Mouse (Mus musculus): ENCODE data around the gene Fndc3a. TPM values are rescaled to one million over a fixed set of nuclear protein-coding genes. Genes with fewer than 3 reads are reported as not detected.

The Fndc3a gene
- polyA plus RNA-seq, 1 experiment from 2014 or later: 38.0 TPM

DNA sequence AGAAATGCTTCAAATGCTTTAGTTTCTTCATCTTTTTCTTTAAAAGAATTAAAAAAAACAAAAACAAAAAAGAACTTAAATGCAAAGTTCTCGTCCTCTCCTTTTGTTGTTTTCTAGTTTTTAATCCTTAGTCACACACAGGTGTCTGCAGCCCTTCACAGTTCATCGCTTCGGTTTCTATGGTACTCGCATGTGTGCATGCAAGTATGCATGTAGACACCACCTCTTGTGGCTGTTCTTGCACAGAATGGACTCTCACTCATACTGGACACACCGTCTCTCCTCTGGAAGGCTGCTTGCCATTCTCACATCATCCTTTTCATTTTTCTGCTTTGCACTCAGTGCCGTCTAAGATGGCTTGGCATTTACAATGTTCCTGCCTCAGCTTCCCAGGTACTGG is 126.8 kb downstream of the Fndc3a start:
- DNase-seq (ENCODE audit: low spot score): peak; percentile 32

DNA sequence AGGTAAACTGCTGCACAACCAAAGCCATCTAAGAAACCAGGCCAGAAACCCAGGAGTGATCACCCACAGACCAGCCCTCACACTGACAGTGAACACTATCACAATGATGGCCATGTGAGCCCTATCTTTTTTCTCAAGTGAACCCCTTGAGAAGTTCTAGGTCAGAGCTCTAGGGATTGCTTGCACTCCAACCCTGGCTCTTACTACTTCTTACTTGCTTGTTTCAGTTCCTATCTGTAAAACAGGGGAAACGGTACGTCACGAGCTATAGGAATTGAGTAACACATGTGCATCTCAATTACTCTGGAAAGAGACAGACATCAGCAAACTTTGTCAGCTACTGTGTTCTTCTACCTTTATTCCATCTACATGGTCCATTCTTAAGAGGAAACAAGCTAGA is 128.8 kb downstream of the Fndc3a start:
- Histone ChIP-seq H3K27me3 (ENCODE audit: low read depth, poor library complexity, severe bottlenecking) (no peaks in the 10 kb centered on the region), H3K27ac (replicated peaks) (no peak overlapping the region), H3K36me3 (peaks cover 45% of the 10 kb centered on the region), H3K4me3 (no peak overlapping the region), H3K4me1 (peaks cover 12% of the 10 kb centered on the region), H3K9me3 (replicated peaks) (no peaks in the 10 kb centered on the region)
- WGBS: 95% methylated on average over 3 of the region's 3 CpGs
- DNase-seq (ENCODE audit: low spot score): no peak

More for the DNA sequence above, 126.8 kb downstream of the Fndc3a start:
- Histone ChIP-seq H3K36me3 (peaks cover 50% of the 10 kb centered on the region), H3K4me3 (no peak overlapping the region), H3K27me3 (ENCODE audit: low read depth, poor library complexity, severe bottlenecking) (no peaks in the 10 kb centered on the region), H3K4me1 (peaks cover 12% of the 10 kb centered on the region), H3K9me3 (replicated peaks) (no peaks in the 10 kb centered on the region), H3K27ac (replicated peaks) (no peak overlapping the region)
- 45% methylated on average over 6 of the region's 6 CpGs for WGBS

DNA sequence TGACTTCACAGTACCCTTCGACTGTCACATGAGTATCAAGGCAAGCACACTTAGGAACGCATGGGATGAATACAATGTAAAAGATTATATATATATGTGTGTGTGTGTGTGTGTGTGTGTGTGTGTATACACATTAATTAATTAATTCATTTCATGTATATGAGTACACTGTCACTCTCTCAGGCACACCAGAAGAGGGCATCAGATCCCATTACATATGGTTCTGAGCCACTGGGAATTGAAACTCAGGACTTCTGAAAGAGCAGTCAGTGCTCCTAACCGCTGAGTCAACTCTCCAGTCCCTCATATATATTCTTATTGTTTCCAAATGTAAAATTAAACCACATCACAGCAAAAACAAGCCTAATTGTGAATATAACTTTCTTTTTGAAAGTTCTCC is 133.5 kb downstream of the Fndc3a start:
- Histone ChIP-seq H3K27ac (replicated peaks) (no peak overlapping the region), H3K36me3 (peaks cover 74% of the 10 kb centered on the region), H3K4me3 (no peak overlapping the region), H3K4me1 (no peaks in the 10 kb centered on the region), H3K27me3 (ENCODE audit: low read depth, poor library complexity, severe bottlenecking) (no peaks in the 10 kb centered on the region), H3K9me3 (replicated peaks) (no peaks in the 10 kb centered on the region)
- WGBS: 88% methylated on average over 3 of the region's 3 CpGs
- no peak for DNase-seq (ENCODE audit: low spot score)

- DNase-seq (ENCODE audit: low spot score): no peak
- H3K9me3 ChIP-seq (replicated peaks): no peaks in the 10 kb centered on the region
- H3K27ac ChIP-seq (replicated peaks): no peak overlapping the region
- no peak overlapping the region for H3K4me3 ChIP-seq
- 94% methylated on average over 1 of the region's 1 CpGs for WGBS
- no peaks in the 10 kb centered on the region for H3K4me1 ChIP-seq
- H3K36me3 ChIP-seq: peaks cover 86% of the 10 kb centered on the region
- no peaks in the 10 kb centered on the region for H3K27me3 ChIP-seq (ENCODE audit: low read depth, poor library complexity, severe bottlenecking)
These were observed 145.9 kb downstream of the Fndc3a start for GRCm38 (mm10) chr14:72563941-72564340.

GRCm38 (mm10) chr14:72558795-72559194 is 151.0 kb downstream of the Fndc3a start:
- H3K4me1 ChIP-seq: no peaks in the 10 kb centered on the region
- no peaks in the 10 kb centered on the region for H3K9me3 ChIP-seq (replicated peaks)
- no peak overlapping the region for H3K27ac ChIP-seq (replicated peaks)
- DNase-seq (ENCODE audit: low spot score): no peak
- 93% methylated on average over 5 of the region's 5 CpGs for WGBS
- no peaks in the 10 kb centered on the region for H3K27me3 ChIP-seq (ENCODE audit: low read depth, poor library complexity, severe bottlenecking)
- no peak overlapping the region for H3K4me3 ChIP-seq
- H3K36me3 ChIP-seq: peaks cover 85% of the 10 kb centered on the region

DNA sequence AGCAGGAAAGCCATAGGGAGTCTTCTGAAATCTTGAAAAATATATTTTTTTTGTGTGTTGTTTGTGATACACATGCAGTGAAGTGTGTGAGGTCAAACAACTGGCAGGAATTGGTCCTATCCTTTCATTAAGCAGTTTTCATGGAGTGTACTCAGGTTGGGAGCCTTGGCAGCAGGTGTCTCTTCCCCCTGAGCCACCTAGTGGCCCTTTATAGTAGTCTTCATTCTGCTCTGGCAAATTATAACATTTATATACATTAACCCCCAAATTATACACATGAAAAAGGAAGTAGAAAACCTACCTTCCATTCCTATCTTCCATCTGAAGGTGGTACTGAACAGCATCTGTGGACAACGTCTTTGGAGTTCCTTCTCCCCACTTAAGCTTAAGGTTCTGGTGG is 154.0 kb downstream of the Fndc3a start:
- Histone ChIP-seq H3K27me3 (ENCODE audit: low read depth, poor library complexity, severe bottlenecking) (no peaks in the 10 kb centered on the region), H3K27ac (replicated peaks) (no peak overlapping the region), H3K4me3 (no peak overlapping the region), H3K9me3 (replicated peaks) (no peaks in the 10 kb centered on the region), H3K36me3 (peaks cover 93% of the 10 kb centered on the region), H3K4me1 (no peaks in the 10 kb centered on the region)
- no peak for DNase-seq (ENCODE audit: low spot score)
- 90% methylated on average over 1 of the region's 1 CpGs for WGBS

- no peak overlapping the region for H3K4me3 ChIP-seq
- no peak for DNase-seq (ENCODE audit: low spot score)
- H3K4me1 ChIP-seq: peaks cover 13% of the 10 kb centered on the region
- peaks cover 23% of the 10 kb centered on the region for H3K27me3 ChIP-seq (ENCODE audit: low read depth, poor library complexity, severe bottlenecking)
- H3K36me3 ChIP-seq: peaks cover 31% of the 10 kb centered on the region
- no peaks in the 10 kb centered on the region for H3K9me3 ChIP-seq (replicated peaks)
- H3K27ac ChIP-seq (replicated peaks): no peak overlapping the region
- 94% methylated on average over 5 of the region's 5 CpGs for WGBS
These were observed 173.3 kb downstream of the Fndc3a start for GRCm38 (mm10) chr14:72536392-72537017.

GRCm38 (mm10) chr14:72533862-72534261 is 175.9 kb downstream of the Fndc3a start:
- H3K4me3 ChIP-seq: no peak overlapping the region
- DNase-seq (ENCODE audit: low spot score): no peak
- H3K9me3 ChIP-seq (replicated peaks): no peaks in the 10 kb centered on the region
- no peak overlapping the region for H3K27ac ChIP-seq (replicated peaks)
- H3K27me3 ChIP-seq (ENCODE audit: low read depth, poor library complexity, severe bottlenecking): peaks cover 40% of the 10 kb centered on the region
- H3K4me1 ChIP-seq: peaks cover 13% of the 10 kb centered on the region
- H3K36me3 ChIP-seq: peaks cover 5% of the 10 kb centered on the region
- WGBS: 84% methylated on average over 7 of the region's 7 CpGs

GRCm38 (mm10) chr14:72532028-72532917 is 177.5 kb downstream of the Fndc3a start:
- H3K4me1 ChIP-seq: peaks cover 13% of the 10 kb centered on the region
- no peak overlapping the region for H3K27ac ChIP-seq (replicated peaks)
- H3K9me3 ChIP-seq (replicated peaks): no peaks in the 10 kb centered on the region
- H3K27me3 ChIP-seq (ENCODE audit: low read depth, poor library complexity, severe bottlenecking): peaks cover 40% of the 10 kb centered on the region
- peak; percentile 58 for DNase-seq (ENCODE audit: low spot score)
- 6% methylated on average over 54 of the region's 54 CpGs for WGBS
- 0 out of 2 replicates have a peak, but pooled peaks cover 3% of the 10 kb centered on the region for H3K36me3 ChIP-seq
- peak overlapping the region; percentile 63 for H3K4me3 ChIP-seq

GRCm38 (mm10) chr14:72527126-72527525 is 182.7 kb downstream of the Fndc3a start:
- 79% methylated on average over 1 of the region's 1 CpGs for WGBS
- H3K4me3 ChIP-seq: no peak overlapping the region
- no peak overlapping the region for H3K27ac ChIP-seq (replicated peaks)
- H3K27me3 ChIP-seq (ENCODE audit: low read depth, poor library complexity, severe bottlenecking): peaks cover 23% of the 10 kb centered on the region
- H3K9me3 ChIP-seq (replicated peaks): no peaks in the 10 kb centered on the region
- H3K36me3 ChIP-seq: no peaks in the 10 kb centered on the region
- peaks cover 6% of the 10 kb centered on the region for H3K4me1 ChIP-seq
- DNase-seq (ENCODE audit: low spot score): no peak

DNA sequence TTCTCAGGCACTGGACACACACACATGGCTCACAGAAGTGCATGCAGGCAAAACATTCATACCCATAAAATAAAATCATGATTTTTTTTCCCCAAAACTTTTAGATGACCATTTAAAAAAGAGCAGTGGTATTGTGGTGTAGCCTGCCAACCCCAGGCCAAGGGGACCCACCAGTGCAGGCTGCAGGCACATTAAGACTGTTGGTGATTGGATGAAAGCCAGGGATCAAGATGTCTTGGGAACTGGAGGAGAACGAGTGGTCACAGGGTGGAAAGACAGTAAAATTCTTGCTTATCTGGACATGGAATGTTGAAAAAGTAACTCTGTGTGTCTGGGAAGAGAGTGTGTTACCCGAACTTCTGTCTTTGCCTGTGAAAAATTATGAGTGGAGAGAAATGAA is 190.2 kb downstream of the Fndc3a start:
- Histone ChIP-seq H3K4me1 (no peaks in the 10 kb centered on the region), H3K4me3 (no peak overlapping the region), H3K27me3 (ENCODE audit: low read depth, poor library complexity, severe bottlenecking) (no peaks in the 10 kb centered on the region), H3K36me3 (no peaks in the 10 kb centered on the region), H3K9me3 (replicated peaks) (no peaks in the 10 kb centered on the region), H3K27ac (replicated peaks) (no peak overlapping the region)
- 77% methylated on average over 2 of the region's 2 CpGs for WGBS
- no peak for DNase-seq (ENCODE audit: low spot score)

DNA sequence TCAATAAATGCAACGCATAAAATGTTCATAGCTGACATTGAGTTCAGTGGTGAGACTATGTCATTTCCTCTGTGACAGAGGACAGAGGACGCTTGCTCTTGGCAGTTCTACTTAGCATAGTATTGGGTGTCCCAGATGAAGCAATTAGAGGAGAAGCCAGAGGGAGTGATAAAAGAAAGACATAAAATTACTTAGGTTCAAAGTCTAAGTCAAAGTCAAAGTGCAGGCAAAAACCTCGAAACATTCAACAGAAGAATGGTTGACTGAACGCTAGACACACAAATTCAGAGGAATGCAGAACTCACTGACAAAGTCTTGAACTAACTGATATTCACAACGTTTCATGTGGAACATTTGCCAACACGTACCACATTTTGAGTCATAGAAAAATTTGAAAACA is 191.0 kb downstream of the Fndc3a start:
- H3K4me1 ChIP-seq: no peaks in the 10 kb centered on the region
- no peak overlapping the region for H3K4me3 ChIP-seq
- H3K27ac ChIP-seq (replicated peaks): no peak overlapping the region
- no peaks in the 10 kb centered on the region for H3K27me3 ChIP-seq (ENCODE audit: low read depth, poor library complexity, severe bottlenecking)
- WGBS: 85% methylated on average over 6 of the region's 6 CpGs
- H3K9me3 ChIP-seq (replicated peaks): no peaks in the 10 kb centered on the region
- no peaks in the 10 kb centered on the region for H3K36me3 ChIP-seq
- DNase-seq (ENCODE audit: low spot score): no peak

DNA sequence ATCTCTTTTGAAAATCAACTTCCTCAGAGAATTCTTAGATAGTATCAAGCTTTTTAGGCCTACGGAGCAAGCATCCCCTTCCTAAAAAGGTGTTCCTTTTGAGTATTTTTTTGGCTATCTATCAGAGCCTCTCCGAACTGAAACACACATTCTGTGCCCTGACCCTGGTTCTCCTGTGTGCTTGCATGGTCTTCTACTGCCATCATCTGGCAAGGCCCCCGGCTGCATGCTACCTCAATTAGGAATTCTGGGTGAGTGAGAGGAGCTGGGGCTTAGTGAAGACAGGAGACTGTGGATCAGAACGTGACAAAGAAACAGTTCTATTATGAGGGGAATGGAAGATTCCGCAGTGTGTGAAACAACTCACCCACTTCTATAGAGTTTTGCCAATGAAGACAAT is 193.4 kb downstream of the Fndc3a start:
- WGBS: 22% methylated on average over 5 of the region's 5 CpGs
- Histone ChIP-seq H3K27ac (replicated peaks) (no peak overlapping the region), H3K27me3 (ENCODE audit: low read depth, poor library complexity, severe bottlenecking) (no peaks in the 10 kb centered on the region), H3K4me1 (no peaks in the 10 kb centered on the region), H3K4me3 (no peak overlapping the region), H3K9me3 (replicated peaks) (no peaks in the 10 kb centered on the region), H3K36me3 (no peaks in the 10 kb centered on the region)
- peak; percentile 56 for DNase-seq (ENCODE audit: low spot score)
